Mouse (Mus musculus): ENCODE measurements around the gene Gm2174.

Gm2174 gene

DNA sequence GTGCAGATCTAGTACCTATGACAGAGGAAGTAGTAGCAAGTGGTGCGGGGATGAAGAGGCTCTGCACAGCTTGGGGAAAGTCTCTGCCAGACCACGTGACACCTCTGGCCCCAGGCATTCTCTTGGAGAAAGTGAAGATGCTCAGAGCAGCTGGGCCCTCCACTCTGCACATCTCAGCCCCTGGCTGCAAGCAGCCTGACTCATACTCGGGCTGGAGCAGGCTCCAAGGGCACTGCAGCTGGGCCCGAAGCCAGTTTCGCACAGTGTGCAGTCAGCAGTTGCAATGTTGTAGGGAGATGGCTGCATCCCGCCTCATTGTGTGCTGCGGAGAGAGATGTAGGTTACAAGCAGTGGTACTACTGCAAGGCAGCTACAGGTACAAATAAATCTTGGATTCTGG lies 49.5 kb downstream of the Gm2174 start:
- DNase-seq (ENCODE audit: low read depth, low spot score): no peak

Measured in forelimb bud, embryonic 11.5 days (tissue).